Mouse (Mus musculus): ENCODE data around the gene Leo1. TPM values are rescaled to one million over a fixed set of nuclear protein-coding genes. Genes with fewer than 3 reads are reported as not detected.
"Not testable (repeated sequence)": the region's sequence is repeated elsewhere in the genome, so short reads cannot be mapped to it uniquely, and the experiment has no call there.

The Leo1 gene
- polyA plus RNA-seq, 1 experiment: 17.3 TPM

DNA sequence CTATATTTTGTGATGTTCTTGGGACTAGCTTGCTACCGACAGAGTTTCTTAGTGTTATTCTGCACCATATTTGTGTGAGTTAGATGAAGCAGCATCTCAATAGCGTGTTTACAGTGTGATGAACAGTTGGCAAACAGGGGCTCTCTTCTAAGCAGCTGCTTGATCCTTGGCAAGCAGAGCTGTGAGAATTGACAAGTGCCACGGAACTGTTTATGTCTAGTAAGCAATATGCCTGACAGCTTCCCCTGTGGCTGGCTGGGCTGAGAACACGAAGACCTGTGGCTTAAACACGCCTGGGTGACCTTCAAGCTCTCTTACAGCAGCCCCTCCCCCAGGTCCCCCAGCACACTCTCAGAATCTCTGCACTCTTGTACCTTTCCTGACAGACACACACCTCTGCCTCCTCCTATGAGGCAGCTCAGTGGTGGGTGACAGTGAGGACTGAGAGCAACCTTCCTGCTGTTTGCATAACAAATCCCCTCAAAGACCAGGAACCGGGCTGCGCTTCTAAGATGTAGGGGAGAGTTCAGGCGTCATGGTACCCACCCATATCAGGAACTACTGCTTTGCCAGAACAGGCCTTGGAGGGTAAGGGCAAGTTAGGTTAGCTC, 21.8 kb downstream of the Leo1 start:
- peak in 1 of 2 experiments; percentile 18 for DNase-seq (ENCODE audit: extremely low spot score in 1 of 2, low spot score in 1 of 2)

DNA sequence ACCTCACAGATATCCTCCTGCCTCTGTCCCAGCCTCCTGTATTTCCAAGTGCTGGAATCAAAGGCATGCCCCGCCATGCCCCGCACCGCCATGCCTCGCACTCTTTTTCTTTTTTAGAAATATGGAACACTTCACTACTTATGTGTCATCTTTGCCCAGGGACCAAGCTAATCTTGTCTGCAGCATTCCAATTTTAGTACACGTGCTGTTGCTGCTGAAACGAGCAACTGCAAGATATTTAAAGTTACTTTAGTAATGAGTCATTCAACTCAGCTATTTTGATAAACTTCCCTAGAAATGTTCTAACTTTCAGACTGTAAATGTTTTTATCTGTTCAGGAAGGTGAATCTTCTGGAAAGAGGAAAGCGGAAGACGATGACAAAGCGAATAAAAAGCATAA, 24.5 kb downstream of the Leo1 start:
- peak; percentile 56 to 64 for DNase-seq (ENCODE audit: extremely low spot score in 1 of 2, low spot score in 1 of 2)

DNA sequence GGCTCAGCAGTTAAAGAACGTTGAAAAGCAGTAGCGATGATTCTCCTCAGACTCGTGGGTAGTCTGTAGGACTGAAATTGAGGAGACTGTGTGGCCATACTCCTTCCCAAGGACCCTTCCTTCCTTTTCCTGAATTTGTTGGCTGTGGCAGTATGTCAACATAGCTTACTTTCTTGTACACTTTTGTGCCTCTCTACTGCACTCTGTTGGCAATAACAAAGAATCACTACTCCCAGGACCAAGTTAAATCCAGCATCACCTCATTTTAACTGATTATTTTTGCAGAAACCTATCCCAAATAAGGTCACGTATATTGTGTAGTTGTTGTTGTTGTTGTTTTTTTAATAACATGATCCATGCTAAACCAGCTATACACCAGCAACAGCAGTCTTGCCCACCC, 25.3 kb downstream of the Leo1 start:
- no peak for DNase-seq (ENCODE audit: extremely low spot score in 1 of 2, low spot score in 1 of 2)

DNA sequence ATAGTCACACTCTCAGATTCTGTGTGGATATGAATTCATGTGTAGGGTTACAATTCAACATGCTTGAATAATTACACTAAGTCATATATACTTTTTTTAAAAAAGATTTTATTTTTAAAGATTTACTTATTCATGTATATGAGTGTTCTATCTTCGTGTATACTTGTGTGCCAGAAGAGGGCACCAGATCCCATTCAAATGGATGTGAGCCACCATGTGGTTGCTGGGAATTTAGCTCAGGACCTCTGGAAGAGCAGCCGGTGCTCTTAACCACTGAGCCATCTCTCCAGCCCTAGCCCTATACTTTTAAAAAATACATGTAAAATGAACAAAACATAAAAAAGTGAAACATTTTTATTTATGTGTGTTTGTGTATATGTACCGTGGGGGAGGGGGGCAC, 26.3 kb downstream of the Leo1 start:
- DNase-seq (ENCODE audit: extremely low spot score in 1 of 2, low spot score in 1 of 2): no peak

DNA sequence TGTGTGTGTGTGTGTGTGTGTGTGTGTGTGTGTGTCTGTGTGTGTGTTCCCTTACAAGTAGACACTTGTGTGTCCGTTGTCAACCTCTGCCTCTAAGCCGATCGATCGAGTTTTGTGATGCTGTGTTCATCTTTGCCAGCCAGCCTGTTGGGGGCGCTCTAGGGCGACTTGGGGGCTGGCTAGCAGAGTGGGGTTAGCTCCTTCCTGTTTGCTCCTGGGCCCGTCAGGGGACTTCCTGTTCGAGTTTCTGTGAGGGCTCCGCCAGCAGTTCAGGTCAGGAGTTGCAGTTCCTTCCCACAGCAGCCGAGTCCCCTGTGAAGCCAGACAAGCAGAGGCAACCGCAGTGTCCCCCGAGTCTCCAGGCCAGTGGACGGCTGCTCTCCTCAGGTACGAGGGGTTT, 27.0 kb downstream of the Leo1 start:
- DNase-seq (ENCODE audit: extremely low spot score in 1 of 2, low spot score in 1 of 2): no peak

- no peak for DNase-seq (ENCODE audit: extremely low spot score in 1 of 2, low spot score in 1 of 2)
Measured at GRCm38 (mm10) chr9:75477212-75477611, 35.9 kb downstream of the Leo1 start.

DNA sequence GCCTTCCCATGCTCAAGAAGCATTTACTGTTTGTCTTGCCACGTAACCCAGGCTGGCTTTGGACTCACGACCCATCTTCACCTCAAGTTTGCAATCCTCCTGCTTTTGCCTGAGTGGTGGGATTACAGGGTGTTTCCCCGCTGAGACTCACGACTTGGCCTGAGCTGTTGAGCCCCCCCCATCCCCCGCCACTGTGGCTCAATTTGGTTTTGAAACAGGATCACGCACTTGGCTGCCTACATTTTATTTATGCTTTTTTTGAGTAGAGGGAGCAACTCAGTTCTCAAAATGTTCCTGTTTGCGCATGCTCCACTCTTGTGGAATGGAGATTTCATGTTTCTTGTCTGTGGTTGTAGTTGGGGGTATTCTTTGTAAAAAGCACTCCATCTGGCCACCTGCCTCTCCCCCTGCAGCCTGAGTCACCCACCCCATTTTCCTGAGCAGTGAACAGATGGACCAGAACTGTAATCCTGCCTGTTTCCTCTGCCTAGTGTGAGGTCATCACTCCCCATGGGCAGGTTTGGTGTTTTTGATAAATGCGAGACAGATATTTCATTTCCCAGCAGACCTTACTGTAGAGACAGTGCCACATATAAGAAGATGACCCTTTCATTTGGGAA, 37.9 kb downstream of the Leo1 start:
- peak in 1 of 2 experiments; percentile 35 for DNase-seq (ENCODE audit: extremely low spot score in 1 of 2, low spot score in 1 of 2)

- peak in 1 of 2 experiments; percentile 27 for DNase-seq (ENCODE audit: extremely low spot score in 1 of 2, low spot score in 1 of 2)
Measured at GRCm38 (mm10) chr9:75480536-75481075, 39.3 kb downstream of the Leo1 start.

DNA sequence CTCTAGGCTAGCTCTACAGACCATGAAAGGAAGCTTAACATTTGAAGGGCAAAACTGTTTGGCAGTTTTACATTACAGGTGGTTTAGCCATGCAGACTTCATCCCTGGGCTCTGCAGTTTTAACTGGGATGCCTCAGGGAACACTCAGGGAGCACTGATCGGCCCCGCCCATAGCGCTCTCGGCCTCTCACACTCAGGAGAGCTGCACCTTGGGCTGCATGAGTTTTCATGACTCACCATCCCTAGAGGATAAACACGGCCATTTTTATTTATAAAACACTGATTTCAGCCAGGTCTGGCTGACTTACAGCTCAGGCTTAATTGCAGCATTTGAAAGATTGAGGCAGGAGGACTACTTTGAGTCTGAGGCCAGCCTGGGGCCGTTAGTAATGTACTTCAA, 43.9 kb downstream of the Leo1 start:
- no peak for DNase-seq (ENCODE audit: extremely low spot score in 1 of 2, low spot score in 1 of 2)

DNA sequence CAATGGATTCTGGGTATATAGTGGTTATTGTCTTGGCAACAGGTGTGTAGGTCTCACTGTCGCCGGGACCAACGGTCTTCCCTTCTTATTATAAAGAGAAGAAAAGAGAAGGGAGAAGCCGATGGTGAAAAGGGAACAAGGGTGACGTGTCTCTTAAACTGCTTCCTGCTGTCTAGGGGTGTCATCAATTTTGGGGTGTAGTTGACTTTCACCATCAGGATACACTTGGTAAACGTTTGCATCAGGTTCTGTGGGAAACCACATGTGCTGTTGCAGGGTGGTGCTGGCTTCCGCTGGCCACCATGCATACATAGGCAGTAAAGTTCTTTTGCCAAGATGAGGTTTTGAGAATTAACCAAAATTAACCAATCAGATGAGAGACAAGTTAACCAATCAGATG, 46.9 kb downstream of the Leo1 start:
- DNase-seq (ENCODE audit: extremely low spot score in 1 of 2, low spot score in 1 of 2): not testable (repeated sequence)

- no peak for DNase-seq (ENCODE audit: extremely low spot score in 1 of 2, low spot score in 1 of 2)
Measured at GRCm38 (mm10) chr9:75494407-75495005, 53.2 kb downstream of the Leo1 start.

GRCm38 (mm10) chr9:75495945-75496344, 54.6 kb downstream of the Leo1 start:
- no peak for DNase-seq (ENCODE audit: extremely low spot score in 1 of 2, low spot score in 1 of 2)

DNA sequence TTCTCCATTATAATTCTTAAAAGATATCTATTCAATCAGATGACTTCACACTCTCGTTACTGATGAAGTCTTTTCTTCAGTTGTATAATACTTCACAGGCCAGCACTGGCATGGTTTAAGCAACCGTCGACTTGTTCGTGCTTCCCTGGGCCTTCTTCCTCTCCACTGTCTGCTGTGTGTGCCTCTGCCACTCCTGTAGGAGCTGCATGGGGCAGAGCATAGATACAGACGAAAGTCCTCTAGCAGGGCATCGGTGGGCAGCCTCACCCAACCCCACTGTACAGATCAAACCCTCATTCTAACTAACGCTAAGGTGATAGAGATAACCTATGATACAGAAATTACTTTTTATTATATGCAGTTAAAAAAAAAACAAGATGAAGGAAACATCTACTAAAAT, 57.2 kb downstream of the Leo1 start:
- no peak for DNase-seq (ENCODE audit: extremely low spot score in 1 of 2, low spot score in 1 of 2)

DNA sequence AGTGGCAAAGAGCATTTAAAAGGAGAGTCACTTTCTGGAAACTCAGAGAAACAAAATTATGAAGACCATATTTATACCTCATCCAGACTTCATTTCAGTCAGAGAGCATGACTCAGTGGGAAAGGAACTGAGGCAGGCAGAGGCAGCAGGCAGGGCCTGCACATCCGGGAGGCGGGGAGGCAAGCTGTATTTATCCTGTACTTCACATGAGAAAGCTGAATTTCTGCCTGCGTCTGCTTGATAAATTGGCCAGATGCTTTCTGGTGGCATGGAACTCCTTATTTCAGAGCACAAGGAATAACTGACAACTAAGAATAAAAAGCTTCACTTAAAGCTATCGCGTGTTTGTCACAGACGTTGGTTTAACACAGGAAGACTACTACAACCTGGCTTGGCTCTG, 63.0 kb downstream of the Leo1 start:
- DNase-seq (ENCODE audit: extremely low spot score in 1 of 2, low spot score in 1 of 2): peak in 1 of 2 experiments; percentile 45

DNA sequence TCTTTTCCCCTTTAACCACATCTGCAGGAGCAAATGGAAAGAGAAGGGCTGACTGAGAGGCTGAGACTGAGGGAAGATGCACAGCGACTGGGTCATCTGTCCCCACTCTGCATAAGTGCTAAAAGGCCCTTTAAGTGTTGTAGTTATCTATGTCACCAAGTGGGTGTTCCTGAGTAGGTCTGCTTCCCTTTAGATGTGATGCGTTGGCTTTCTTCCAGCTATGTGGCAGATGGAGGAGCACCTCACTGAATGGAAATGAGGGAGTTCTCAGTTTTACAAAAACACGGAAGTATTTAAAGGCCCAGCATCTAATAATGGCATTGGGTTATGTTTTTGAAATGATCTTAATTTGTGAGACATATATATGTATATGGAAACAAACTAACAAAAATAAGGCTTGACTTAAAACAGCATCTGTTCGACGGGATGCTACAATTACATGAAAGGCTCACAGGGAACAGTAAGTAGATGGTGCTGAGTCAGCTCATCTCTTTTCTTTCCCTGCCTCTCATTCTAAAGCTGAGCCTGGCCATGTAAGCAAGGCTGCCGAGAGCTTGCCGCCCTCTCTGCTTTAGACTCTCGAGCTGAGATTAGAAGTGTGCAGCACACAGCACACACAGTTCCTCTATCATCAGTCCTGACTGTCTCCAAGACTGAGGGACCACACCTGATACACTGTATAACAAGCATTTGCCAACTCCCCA, 70.1 kb downstream of the Leo1 start:
- DNase-seq (ENCODE audit: extremely low spot score in 1 of 2, low spot score in 1 of 2): peak in 1 of 2 experiments; percentile 53

DNA sequence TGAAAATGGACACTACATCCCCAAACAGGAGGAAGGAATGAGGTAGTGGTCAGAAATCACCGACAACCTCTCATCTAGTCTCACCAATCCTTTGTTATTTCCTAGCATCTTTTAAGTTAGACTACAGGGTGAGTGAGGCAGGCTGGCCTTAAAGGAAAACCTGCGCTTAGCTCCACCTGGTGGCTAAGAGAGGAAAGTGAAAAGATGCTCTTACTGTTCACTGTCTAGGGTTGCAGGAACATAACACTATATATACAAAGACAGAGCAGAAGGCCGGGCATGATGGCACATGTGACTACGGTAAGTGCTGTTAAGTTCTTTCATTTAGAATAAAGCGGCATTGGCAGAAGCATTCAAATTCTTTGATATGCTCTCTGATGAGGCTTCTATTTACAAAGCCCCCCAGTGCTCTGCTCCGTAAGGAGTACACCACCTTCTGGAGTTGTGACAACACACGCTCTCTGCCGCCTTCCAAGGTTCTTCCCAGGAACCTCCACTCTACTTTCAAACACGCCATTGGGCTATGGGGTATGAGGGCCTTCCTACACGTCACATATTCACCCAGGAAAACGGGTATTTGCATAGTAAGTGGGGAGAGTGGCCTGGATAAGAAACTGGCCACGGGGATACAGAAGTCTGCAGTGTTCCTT, 74.3 kb downstream of the Leo1 start:
- DNase-seq (ENCODE audit: extremely low spot score in 1 of 2, low spot score in 1 of 2): peak in 1 of 2 experiments; percentile 85

Other genes starting within 250 kb of the Leo1 start
- 1.6 and 2.0 TPM in 2 replicates for gene Myo5c, start 209.5 kb upstream of the Leo1 start, polyA plus RNA-seq (2012; rRNA removed)
- gene Gnb5, start 135.2 kb upstream of the Leo1 start, polyA plus RNA-seq (2012; rRNA removed): 170 and 173 TPM in 2 replicates
- 0.06 TPM in 1 of 2 replicates, not detected in the other for gene Bcl2l10, start 93.8 kb upstream of the Leo1 start, polyA plus RNA-seq (2012; rRNA removed)
- 32.2 and 34.6 TPM in 2 replicates for gene Mapk6, start 31.5 kb upstream of the Leo1 start, polyA plus RNA-seq (2012; rRNA removed)
- 53.7 and 62.4 TPM in 2 replicates for gene Tmod3, start 118.1 kb downstream of the Leo1 start, polyA plus RNA-seq (2012; rRNA removed)
- 94.4 and 99.2 TPM in 2 replicates for gene Tmod2, start 169.8 kb downstream of the Leo1 start, polyA plus RNA-seq (2012; rRNA removed)
- 76.7 and 91.0 TPM in 2 replicates for gene Lysmd2, start 184.2 kb downstream of the Leo1 start, polyA plus RNA-seq (2012; rRNA removed)
- gene Scg3, start 242.5 kb downstream of the Leo1 start, polyA plus RNA-seq (2012; rRNA removed): 205 and 215 TPM in 2 replicates

All from frontal cortex, adult 2 months (tissue).